Mouse (Mus musculus) C2C12 (cell line): ENCODE data around the gene Gm13304. TPM values are rescaled to one million over a fixed set of nuclear protein-coding genes. Genes with fewer than 3 reads are reported as not detected.
"Not testable (repeated sequence)": the region's sequence is repeated elsewhere in the genome, so short reads cannot be mapped to it uniquely, and the experiment has no call there.

Experiments
- H3K27me3 ChIP-seq: one replicate; pipeline ENCODE4 v1.6.1; 2011; ENCODE audit not compliant: control insufficient read depth, insufficient read depth, insufficient read length
- H3K36me3 ChIP-seq: one replicate; pipeline ENCODE4 v1.6.1; 2011; ENCODE audit not compliant: control insufficient read depth, insufficient read depth
- H3K4me3 ChIP-seq: one replicate; pipeline ENCODE4 v1.5.1; 2011; ENCODE audit warnings: mild to moderate bottlenecking, control low read depth; ENCODE audit not compliant: poor library complexity, insufficient read depth, severe bottlenecking
- H3K79me2 ChIP-seq: one replicate; pipeline ENCODE4 v1.6.1; 2011; ENCODE audit not compliant: control insufficient read depth, insufficient read depth
- H3K79me3 ChIP-seq: one replicate; pipeline ENCODE4 v1.6.1; 2011; ENCODE audit warnings: low read depth, control low read depth
- H3ac ChIP-seq: one replicate; pipeline ENCODE3; 2011; ENCODE audit warnings: low read depth; ENCODE audit not compliant: control insufficient read depth, insufficient read length
- long read RNA-seq, 2 experiments: library from polyadenylated mRNA; unstranded; transcript quantifications; one replicate each; pipeline ENCODE4 v2.0.0; 2019 to 2020
- polyA plus RNA-seq: library from polyadenylated mRNA; unstranded; fragments of >200 nt; fragmentation: generic; extraction: Trizol; gene quantifications from one replicate; pipeline ENCODE4 v1.2.1, GENCODE M21; 2012; ENCODE audit warnings: missing spikeins

Gm13304 gene
- polyA plus RNA-seq, result not detected
- long read RNA-seq, experiment 1, result 0 reads
- long read RNA-seq, experiment 2, result 0 reads

DNA sequence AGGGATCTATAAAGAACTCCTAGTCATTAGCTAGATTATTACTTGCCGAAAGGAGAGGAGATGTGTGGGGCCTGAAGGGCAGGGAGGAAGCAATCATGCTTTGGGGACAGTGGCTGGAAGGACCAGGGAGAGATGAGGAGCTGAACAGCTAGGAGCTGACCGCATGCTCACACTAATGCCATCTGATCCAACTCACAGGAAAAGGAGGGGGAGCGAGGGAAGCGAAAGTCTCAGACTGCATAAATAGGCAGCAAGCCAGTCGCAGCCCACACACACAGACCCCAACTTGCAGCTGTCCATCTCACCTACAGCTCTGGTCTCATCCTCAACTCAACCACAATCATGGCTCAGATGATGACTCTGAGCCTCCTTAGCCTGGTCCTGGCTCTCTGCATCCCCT lies at the start of gene Gm13304:
Gene Gm13304 (plus strand): TSS at position 301 of the 400 bp plus-strand sequence.
- H3K79me3 ChIP-seq, H3ac ChIP-seq, H3K36me3 ChIP-seq, H3K27me3 ChIP-seq, H3K79me2 ChIP-seq, H3K4me3 ChIP-seq: not testable (repeated sequence)

GRCm38 (mm10) chr4:42090907-42091306 lies 23.7 kb upstream of the Gm13304 start, which contains the start of gene Gm3893:
Gm3893 (plus strand) TSS chr4:42091207.
- not testable (repeated sequence) for H3ac ChIP-seq, H3K4me3 ChIP-seq, H3K27me3 ChIP-seq, H3K79me2 ChIP-seq, H3K79me3 ChIP-seq, H3K36me3 ChIP-seq

DNA sequence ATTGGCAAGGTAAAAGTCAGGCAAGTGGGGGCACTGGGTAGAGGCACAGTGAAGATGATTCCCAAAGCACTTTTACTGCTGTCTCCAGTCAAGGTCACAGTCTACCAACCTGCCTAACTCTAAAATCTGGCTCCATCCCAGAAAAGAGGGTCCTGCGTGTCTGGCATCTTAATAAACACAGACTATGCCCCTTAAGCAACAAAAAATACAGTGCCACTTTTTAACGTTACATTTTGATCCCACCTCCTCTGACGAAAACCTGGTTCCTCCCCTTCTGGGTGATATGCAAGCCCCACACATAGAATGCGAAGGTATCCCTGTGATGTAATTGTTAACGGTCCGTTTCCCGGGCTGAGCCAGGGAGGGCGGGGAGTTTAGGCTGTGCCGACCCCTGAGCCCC lies 38.5 kb downstream of the Gm13304 start, which contains the start of gene Gm13306:
Gene Gm13306 (plus strand): TSS at position 301 of the 400 bp plus-strand sequence.
- H3K36me3 ChIP-seq, H3K4me3 ChIP-seq, H3K27me3 ChIP-seq, H3K79me3 ChIP-seq, H3K79me2 ChIP-seq, H3ac ChIP-seq: not testable (repeated sequence)

Other genes starting within 250 kb of the Gm13304 start
- gene Gm21541, start 211.2 kb upstream of the Gm13304 start, polyA plus RNA-seq, result not detected
- gene Gm20878, start 173.2 kb upstream of the Gm13304 start, polyA plus RNA-seq, result not detected
- gene Fam205a4, start 148.8 kb upstream of the Gm13304 start, polyA plus RNA-seq, result not detected
- not detected for gene Gm21093, start 80.1 kb upstream of the Gm13304 start, polyA plus RNA-seq
- gene Gm3893, start 23.6 kb upstream of the Gm13304 start, polyA plus RNA-seq, result not detected
- not detected for gene Gm13306, start 38.6 kb downstream of the Gm13304 start, polyA plus RNA-seq
- not detected for gene Gm13305, start 53.8 kb downstream of the Gm13304 start, polyA plus RNA-seq
- gene Gm10600, start 125.8 kb downstream of the Gm13304 start, polyA plus RNA-seq, result not detected
- gene Ccl21b, start 140.9 kb downstream of the Gm13304 start, polyA plus RNA-seq, result not detected
- not detected for gene Gm21953, start 179.4 kb downstream of the Gm13304 start, polyA plus RNA-seq
- gene Fam205a3, start 203.5 kb downstream of the Gm13304 start, polyA plus RNA-seq, result not detected